Mouse (Mus musculus) C2C12 (cell line): ENCODE results near the gene Ntn3. TPM values are rescaled to one million over a fixed set of nuclear protein-coding genes. Genes with fewer than 3 reads are reported as not detected.

ENCODE experiments used
- H3K27me3 ChIP-seq: one replicate; pipeline ENCODE4 v1.6.1; 2011; ENCODE audit not compliant: control insufficient read depth, insufficient read depth, insufficient read length
- H3K36me3 ChIP-seq: one replicate; pipeline ENCODE4 v1.6.1; 2011; ENCODE audit not compliant: control insufficient read depth, insufficient read depth
- H3K4me3 ChIP-seq: one replicate; pipeline ENCODE4 v1.5.1; 2011; ENCODE audit warnings: mild to moderate bottlenecking, control low read depth; ENCODE audit not compliant: poor library complexity, insufficient read depth, severe bottlenecking
- H3K79me2 ChIP-seq: one replicate; pipeline ENCODE4 v1.6.1; 2011; ENCODE audit not compliant: control insufficient read depth, insufficient read depth
- H3K79me3 ChIP-seq: one replicate; pipeline ENCODE4 v1.6.1; 2011; ENCODE audit warnings: low read depth, control low read depth
- H3ac ChIP-seq: one replicate; pipeline ENCODE3; 2011; ENCODE audit warnings: low read depth; ENCODE audit not compliant: control insufficient read depth, insufficient read length
- CEBPB ChIP-seq: IDR thresholded peaks from one replicate; pipeline ENCODE4 v1.6.1; 2011; ENCODE audit warnings: low read depth, mild to moderate bottlenecking, control low read depth, moderate library complexity
- CTCF ChIP-seq: IDR thresholded peaks from one replicate; pipeline ENCODE4 v1.5.1; 2011; ENCODE audit not compliant: control insufficient read depth, insufficient read depth, insufficient read length
- FOSL1 ChIP-seq: IDR thresholded peaks from one replicate; pipeline ENCODE4 v1.8.0; 2011; ENCODE audit warnings: mild to moderate bottlenecking, low read length; ENCODE audit not compliant: poor library complexity, insufficient read depth, severe bottlenecking
- MAX ChIP-seq: IDR thresholded peaks from one replicate; pipeline ENCODE4 v1.6.1; 2011; ENCODE audit warnings: mild to moderate bottlenecking, control low read depth
- MYOD1 ChIP-seq: IDR thresholded peaks from one replicate; pipeline ENCODE4 v1.6.1; 2011; ENCODE audit warnings: low read depth; ENCODE audit not compliant: control insufficient read depth, insufficient read length
- MYOG ChIP-seq: IDR thresholded peaks from one replicate; pipeline ENCODE4 v1.6.1; 2011; ENCODE audit not compliant: control insufficient read depth, insufficient read length; ENCODE audit errors: extremely low read depth
- USF1 ChIP-seq: IDR thresholded peaks from one replicate; pipeline ENCODE4 v1.6.1; 2011; ENCODE audit warnings: low read depth, mild to moderate bottlenecking, control low read depth, moderate library complexity
- polyA plus RNA-seq: library from polyadenylated mRNA; unstranded; fragments of >200 nt; fragmentation: generic; extraction: Trizol; gene quantifications from one replicate; pipeline ENCODE4 v1.2.1, GENCODE M21; 2012; ENCODE audit warnings: missing spikeins

Ntn3 gene
- polyA plus RNA-seq, 1 experiment = 0.26 TPM

DNA sequence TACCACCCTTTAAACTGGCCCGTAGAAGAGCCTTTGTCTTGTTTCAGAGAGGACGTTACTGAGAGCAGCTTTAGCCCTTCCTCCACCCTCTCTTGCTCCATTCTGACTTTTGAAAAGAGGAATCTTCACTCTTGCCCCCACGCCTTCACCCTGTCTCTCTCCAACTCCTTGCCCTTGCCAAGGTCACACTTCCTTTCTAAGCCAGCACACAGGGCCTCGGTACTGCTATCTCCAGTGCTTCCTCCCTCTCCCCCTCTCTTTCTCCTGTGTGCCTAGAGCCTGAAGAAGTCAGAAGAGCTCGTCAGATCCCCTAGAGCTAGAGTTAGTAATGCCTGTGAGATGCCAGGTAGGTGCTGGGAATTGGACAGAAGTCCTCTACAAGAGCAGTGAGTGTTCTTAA lies 38.6 kb downstream of the Ntn3 start:
- Histone ChIP-seq H3K79me2 (peaks cover 32% of the 10 kb centered on the region), H3K79me3 (peaks cover 27% of the 10 kb centered on the region), H3K4me3 (no peak overlapping the region), H3ac (no peak overlapping the region), H3K27me3 (no peaks in the 10 kb centered on the region), H3K36me3 (peaks cover 14% of the 10 kb centered on the region)
- no peak for TF ChIP-seq CTCF
- TF ChIP-seq MAX = no peak
- TF ChIP-seq MYOG = no peak
- no peak for TF ChIP-seq FOSL1
- TF ChIP-seq CEBPB = no peak
- no peak for TF ChIP-seq MYOD1
- TF ChIP-seq USF1 = no peak

DNA sequence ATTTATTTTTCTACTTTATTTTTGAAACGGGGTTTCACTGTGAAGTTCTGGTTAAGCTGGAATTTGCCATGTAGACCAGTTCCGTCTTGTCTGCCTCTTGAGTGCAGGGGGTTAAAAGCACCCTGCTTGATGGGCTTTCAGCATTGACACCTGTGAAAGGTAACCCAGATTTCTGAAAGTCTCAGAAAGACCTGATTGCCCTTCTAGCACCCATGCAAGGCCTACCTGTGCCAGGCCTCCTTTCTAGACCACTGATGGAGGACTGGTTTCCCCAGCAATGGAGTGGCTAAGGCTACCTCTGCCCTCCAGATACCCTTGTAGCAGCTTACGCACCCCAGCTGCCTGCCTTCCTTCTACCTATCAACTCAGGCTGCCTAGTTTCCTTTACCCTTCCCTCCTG lies 39.2 kb downstream of the Ntn3 start:
- TF ChIP-seq CEBPB = no peak
- no peak for TF ChIP-seq MYOG
- TF ChIP-seq MAX = no peak
- no peak for TF ChIP-seq FOSL1
- TF ChIP-seq USF1 = no peak
- TF ChIP-seq CTCF = no peak
- no peak for TF ChIP-seq MYOD1
- no peak overlapping the region for H3ac ChIP-seq
- H3K27me3 ChIP-seq = no peaks in the 10 kb centered on the region
- peaks cover 20% of the 10 kb centered on the region for H3K36me3 ChIP-seq
- H3K79me3 ChIP-seq = peaks cover 31% of the 10 kb centered on the region
- peak overlapping the region; percentile 89 for H3K4me3 ChIP-seq
- peaks cover 38% of the 10 kb centered on the region for H3K79me2 ChIP-seq

DNA sequence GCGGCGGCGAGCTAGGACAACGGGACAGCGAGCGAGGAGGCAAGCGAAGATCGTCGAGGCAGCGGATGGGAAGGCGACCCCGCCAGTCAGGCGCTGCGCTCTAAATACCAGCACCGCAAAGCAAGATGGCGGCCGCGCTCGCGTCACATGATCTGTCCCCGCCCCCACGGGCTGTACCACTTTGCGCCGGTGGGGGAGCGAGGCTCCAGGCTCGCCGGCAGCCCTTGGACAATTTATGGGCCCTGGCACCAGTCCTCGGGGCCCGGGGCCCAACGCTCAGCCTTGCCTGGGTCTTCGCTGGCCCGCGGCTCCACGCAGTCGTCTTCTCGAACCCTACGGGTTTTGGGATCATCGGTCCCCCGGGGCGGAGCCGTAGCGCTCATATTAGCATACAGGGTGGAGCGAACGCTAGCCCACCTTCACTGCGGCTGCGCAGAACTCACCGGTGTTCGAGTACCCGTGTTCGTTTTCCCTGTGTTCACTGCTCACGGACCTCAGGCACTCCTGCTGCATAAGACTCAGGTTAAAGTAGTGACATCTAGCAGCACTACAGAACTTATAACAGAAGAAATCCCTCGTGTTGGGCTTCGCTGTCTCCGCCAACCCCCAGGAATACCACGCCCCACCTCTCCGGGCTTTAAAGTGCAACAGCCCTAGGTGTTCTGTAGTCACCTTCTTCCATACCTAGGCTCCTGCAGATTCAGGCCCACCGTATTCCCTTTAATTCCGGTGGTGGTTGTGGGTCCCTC lies 39.8 kb downstream of the Ntn3 start, which contains the start of gene Atp6v0c:
Gene Atp6v0c, minus strand, starts transcription at position 386 of the 749 bp plus-strand sequence.
- peaks cover 22% of the 10 kb centered on the region for H3K36me3 ChIP-seq
- peaks cover 31% of the 10 kb centered on the region for H3K79me3 ChIP-seq
- peak; percentile 89 for TF ChIP-seq USF1
- no peak for TF ChIP-seq FOSL1
- peaks cover 42% of the 10 kb centered on the region for H3K79me2 ChIP-seq
- H3K27me3 ChIP-seq = no peaks in the 10 kb centered on the region
- H3ac ChIP-seq = peak within 1 kb of the TSS; percentile 100
- H3K4me3 ChIP-seq = peak within 1 kb of the TSS; percentile 89

- peaks cover 31% of the 10 kb centered on the region for H3K79me3 ChIP-seq
- peaks cover 42% of the 10 kb centered on the region for H3K79me2 ChIP-seq
- no peaks in the 10 kb centered on the region for H3K27me3 ChIP-seq
- H3ac ChIP-seq = peak overlapping the region; percentile 100
- peaks cover 22% of the 10 kb centered on the region for H3K36me3 ChIP-seq
- H3K4me3 ChIP-seq = peak overlapping the region; percentile 89
- TF ChIP-seq MYOD1 = no peak
- TF ChIP-seq MYOG = no peak
- TF ChIP-seq MAX = no peak
Measured at GRCm38 (mm10) chr17:24168590-24169277, 40.6 kb downstream of the Ntn3 start.

GRCm38 (mm10) chr17:24167891-24168505 lies 41.3 kb downstream of the Ntn3 start:
- H3K79me3 ChIP-seq = peaks cover 31% of the 10 kb centered on the region
- peak overlapping the region; percentile 100 for H3ac ChIP-seq
- H3K4me3 ChIP-seq = peak overlapping the region; percentile 89
- peaks cover 45% of the 10 kb centered on the region for H3K79me2 ChIP-seq
- peaks cover 22% of the 10 kb centered on the region for H3K36me3 ChIP-seq
- no peaks in the 10 kb centered on the region for H3K27me3 ChIP-seq
- TF ChIP-seq CTCF = no peak

DNA sequence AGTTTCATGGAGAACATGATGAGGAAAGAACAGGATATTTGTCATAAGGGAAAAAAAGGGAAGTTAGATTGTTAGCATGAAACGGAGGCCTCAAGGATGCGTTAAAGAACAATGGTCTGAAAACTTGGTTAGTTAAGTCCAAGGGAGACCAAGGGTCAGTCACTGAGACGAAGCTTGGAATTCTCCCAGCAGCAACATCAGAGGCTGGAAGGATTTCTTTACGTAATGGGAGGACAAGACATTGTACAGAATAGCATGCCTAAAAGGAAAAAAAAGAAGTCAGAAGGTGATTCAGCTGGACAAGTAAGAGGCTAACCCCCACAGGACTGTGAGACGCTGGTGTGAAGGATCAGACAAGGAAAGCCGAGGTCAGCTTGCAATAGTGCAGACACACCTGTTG lies 42.2 kb downstream of the Ntn3 start:
- TF ChIP-seq FOSL1 (no peak), MYOD1 (no peak), USF1 (no peak), MYOG (no peak), CEBPB (no peak), CTCF (no peak), MAX (no peak)

More for the DNA sequence above, 42.2 kb downstream of the Ntn3 start:
- H3K79me2 ChIP-seq = peaks cover 54% of the 10 kb centered on the region
- H3K4me3 ChIP-seq = no peak overlapping the region
- peaks cover 31% of the 10 kb centered on the region for H3K79me3 ChIP-seq
- no peaks in the 10 kb centered on the region for H3K27me3 ChIP-seq
- no peak overlapping the region for H3ac ChIP-seq
- H3K36me3 ChIP-seq = peaks cover 22% of the 10 kb centered on the region
